Mouse (Mus musculus): ENCODE data around the gene 3110021N24Rik.

Gene 3110021N24Rik

GRCm38 (mm10) chr4:108796701-108797100, 77.3 kb downstream of the 3110021N24Rik start:
- DNase-seq (ENCODE audit: low spot score), result no peak

- DNase-seq (ENCODE audit: low spot score), result peak; percentile 82
Observed at GRCm38 (mm10) chr4:108798083-108798830, 78.8 kb downstream of the 3110021N24Rik start.

- no peak for DNase-seq (ENCODE audit: low spot score)
Observed at GRCm38 (mm10) chr4:108803535-108803934, 84.1 kb downstream of the 3110021N24Rik start.

GRCm38 (mm10) chr4:108811142-108811541, 91.7 kb downstream of the 3110021N24Rik start:
- DNase-seq (ENCODE audit: low spot score), result no peak

- no peak for DNase-seq (ENCODE audit: low spot score)
Observed at GRCm38 (mm10) chr4:108811550-108811949, 92.1 kb downstream of the 3110021N24Rik start.

- no peak for DNase-seq (ENCODE audit: low spot score)
Observed at GRCm38 (mm10) chr4:108825677-108826076, 106.2 kb downstream of the 3110021N24Rik start.

- DNase-seq (ENCODE audit: low spot score), result no peak
Observed at GRCm38 (mm10) chr4:108826096-108826495, 106.6 kb downstream of the 3110021N24Rik start.

GRCm38 (mm10) chr4:108826643-108827042, 107.2 kb downstream of the 3110021N24Rik start:
- DNase-seq (ENCODE audit: low spot score), result no peak

GRCm38 (mm10) chr4:108830698-108831097, 111.2 kb downstream of the 3110021N24Rik start:
- DNase-seq (ENCODE audit: low spot score), result no peak

Measured in layer of hippocampus, adult 11-12 months (tissue).